Mouse (Mus musculus) thymus, postnatal 10 days (tissue): ENCODE data around the gene Asb3.
"Not testable (repeated sequence)": the region's sequence is repeated elsewhere in the genome, so short reads cannot be mapped to it uniquely, and the experiment has no call there.

Experiments used
- DNase-seq, 2 experiments: peaks; one replicate each; pipeline ENCODE4 v3.0.0; 2021; ENCODE audit warnings: low spot score in 2 of 2

Gene Asb3

GRCm38 (mm10) chr11:31000028-31000427 lies 114.8 kb downstream of the Asb3 start:
- no peak for DNase-seq

GRCm38 (mm10) chr11:31001169-31001908 lies 116.1 kb downstream of the Asb3 start:
- no peak for DNase-seq

GRCm38 (mm10) chr11:31009668-31010067 lies 124.5 kb downstream of the Asb3 start:
- not testable (repeated sequence) for DNase-seq

GRCm38 (mm10) chr11:31017466-31017865 lies 132.2 kb downstream of the Asb3 start:
- DNase-seq = not testable (repeated sequence)

- DNase-seq = no peak
These were observed 149.7 kb downstream of the Asb3 start for GRCm38 (mm10) chr11:31034958-31035357.

GRCm38 (mm10) chr11:31089973-31090372 lies 204.8 kb downstream of the Asb3 start:
- DNase-seq = no peak

GRCm38 (mm10) chr11:31090478-31090978 lies 205.3 kb downstream of the Asb3 start:
- DNase-seq = no peak

GRCm38 (mm10) chr11:31099519-31099918 lies 214.3 kb downstream of the Asb3 start:
- DNase-seq = not testable (repeated sequence)

- DNase-seq = no peak
These were observed 217.0 kb downstream of the Asb3 start for GRCm38 (mm10) chr11:31102188-31102587.

- DNase-seq = no peak
These were observed 220.1 kb downstream of the Asb3 start for GRCm38 (mm10) chr11:31105364-31105763.

- not testable (repeated sequence) for DNase-seq
These were observed 241.7 kb downstream of the Asb3 start for GRCm38 (mm10) chr11:31126964-31127363.

- DNase-seq = not testable (repeated sequence)
These were observed 248.5 kb downstream of the Asb3 start for GRCm38 (mm10) chr11:31133726-31134125.

GRCm38 (mm10) chr11:31134824-31135223 lies 249.6 kb downstream of the Asb3 start:
- DNase-seq = not testable (repeated sequence)

GRCm38 (mm10) chr11:31138394-31138793 lies 253.2 kb downstream of the Asb3 start:
- not testable (repeated sequence) for DNase-seq
